Mouse (Mus musculus) cerebellum, adult 18-20 months (tissue): ENCODE results near the gene Il17rc.
A peak's percentile ranks its signal among the peaks of the same experiment; 100 is the strongest.

Source experiments
- DNase-seq, 2 experiments: peaks; one replicate each; pipeline ENCODE4 v3.0.0; 2021

Gene Il17rc

GRCm38 (mm10) chr6:113471297-113471936 is at the start of gene Il17rc:
Gene Il17rc, plus strand, starts transcription at chr6:113471427.
- no peak for DNase-seq

- no peak for DNase-seq
These were observed 48.2 kb upstream of the Il17rc start for GRCm38 (mm10) chr6:113423000-113423399.

- no peak for DNase-seq
These were observed 47.0 kb upstream of the Il17rc start for GRCm38 (mm10) chr6:113424187-113424586.

DNA sequence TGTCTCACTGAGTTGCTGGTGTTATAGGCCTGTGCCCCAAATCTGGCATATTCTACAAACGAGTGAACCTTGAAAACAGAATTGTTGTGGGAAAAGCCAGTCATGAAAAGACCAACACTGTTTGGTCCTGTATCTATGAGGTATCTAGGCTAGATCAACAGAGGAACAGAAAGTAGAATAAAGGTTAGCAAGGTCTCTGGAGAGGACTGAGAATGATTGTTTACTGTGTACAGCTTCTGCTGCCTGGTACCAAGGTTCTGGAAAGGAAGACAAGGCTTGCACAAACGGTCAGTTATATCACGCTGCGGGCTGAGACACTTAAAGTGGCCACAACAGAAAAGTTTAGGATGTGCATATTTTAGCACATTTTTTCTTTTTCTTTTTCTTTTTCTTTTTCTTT is 44.5 kb upstream of the Il17rc start:
- DNase-seq = no peak

DNA sequence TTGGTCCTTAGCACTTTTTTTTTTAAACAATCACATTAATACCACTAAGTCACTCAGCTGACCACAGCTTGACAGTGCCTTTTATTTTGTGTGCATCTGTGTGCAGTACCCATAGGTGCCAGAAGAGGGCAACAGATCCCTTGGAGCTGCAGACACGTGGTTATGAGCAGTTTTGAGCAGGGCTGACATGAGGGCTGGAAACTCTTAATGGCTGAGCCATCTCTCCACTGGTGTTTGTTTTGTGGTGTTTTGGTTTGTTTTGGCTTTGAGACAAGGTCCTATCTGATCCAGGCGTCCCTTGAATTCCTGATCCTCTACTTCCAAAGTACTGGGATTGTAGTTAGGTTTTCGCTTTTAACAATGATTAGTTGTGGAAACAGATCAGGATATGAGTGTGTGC is 43.8 kb upstream of the Il17rc start:
- no peak for DNase-seq

GRCm38 (mm10) chr6:113428006-113428405 is 43.2 kb upstream of the Il17rc start:
- DNase-seq = no peak

GRCm38 (mm10) chr6:113429965-113430364 is 41.3 kb upstream of the Il17rc start:
- no peak for DNase-seq

DNA sequence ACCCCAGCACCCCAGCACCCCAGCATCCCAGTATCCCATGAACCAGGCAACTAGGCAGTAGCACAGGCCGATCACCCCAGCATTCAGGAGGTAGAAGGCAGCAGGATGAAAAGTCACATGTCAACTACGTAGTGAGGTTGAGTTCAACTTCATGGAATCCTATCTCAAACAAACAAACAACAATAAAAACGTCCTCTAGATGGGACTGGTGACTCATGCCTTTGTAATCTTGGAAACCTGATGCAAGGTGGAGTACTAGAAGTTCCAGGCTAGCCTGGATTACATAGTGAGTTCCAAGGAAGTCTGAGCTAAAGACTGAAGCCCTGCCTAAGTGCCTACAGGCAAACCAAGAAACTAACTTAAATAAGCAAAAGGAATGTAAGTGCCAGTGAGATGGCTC is 40.4 kb upstream of the Il17rc start:
- no peak for DNase-seq

DNA sequence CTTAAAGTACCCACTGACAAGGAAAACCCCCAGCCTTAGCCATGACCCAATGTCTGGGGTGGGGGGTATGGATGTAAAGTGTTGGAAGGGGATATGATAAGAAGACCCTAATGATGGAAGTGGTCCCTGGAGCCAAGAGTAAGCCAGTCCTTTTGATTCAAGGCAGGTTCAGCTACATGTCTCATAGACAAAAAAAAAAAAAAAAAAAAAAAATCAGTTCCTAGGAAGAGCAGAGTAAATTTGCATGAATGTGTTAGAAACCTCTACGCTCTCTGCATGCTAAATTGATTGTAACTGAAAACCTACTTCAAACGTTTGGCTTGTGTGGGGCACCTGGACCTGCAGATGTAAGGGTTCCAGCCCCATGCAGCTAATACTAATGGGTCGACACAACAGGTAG is 39.4 kb upstream of the Il17rc start:
- DNase-seq = no peak

GRCm38 (mm10) chr6:113433661-113434060 is 37.6 kb upstream of the Il17rc start:
- DNase-seq = no peak

DNA sequence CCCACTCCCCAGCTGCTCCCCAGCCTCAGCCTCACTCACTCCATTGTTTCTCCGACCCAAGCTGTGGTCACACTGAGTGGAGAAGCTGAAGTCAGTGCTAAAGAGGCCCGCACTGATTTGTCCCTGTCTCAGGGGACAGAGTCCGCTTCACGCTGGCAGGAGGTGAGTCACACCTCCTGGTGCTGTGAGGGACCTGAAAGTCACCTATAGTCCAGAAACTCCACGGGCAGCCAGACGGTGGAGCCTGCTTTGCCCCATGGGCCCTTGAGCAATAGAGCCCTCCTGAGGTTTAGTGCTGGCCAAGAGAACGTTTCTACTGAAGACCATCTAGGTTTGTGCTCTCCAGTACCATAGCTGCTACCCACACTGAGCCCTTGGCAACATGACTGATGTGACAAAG is 36.5 kb upstream of the Il17rc start:
- DNase-seq = no peak

DNA sequence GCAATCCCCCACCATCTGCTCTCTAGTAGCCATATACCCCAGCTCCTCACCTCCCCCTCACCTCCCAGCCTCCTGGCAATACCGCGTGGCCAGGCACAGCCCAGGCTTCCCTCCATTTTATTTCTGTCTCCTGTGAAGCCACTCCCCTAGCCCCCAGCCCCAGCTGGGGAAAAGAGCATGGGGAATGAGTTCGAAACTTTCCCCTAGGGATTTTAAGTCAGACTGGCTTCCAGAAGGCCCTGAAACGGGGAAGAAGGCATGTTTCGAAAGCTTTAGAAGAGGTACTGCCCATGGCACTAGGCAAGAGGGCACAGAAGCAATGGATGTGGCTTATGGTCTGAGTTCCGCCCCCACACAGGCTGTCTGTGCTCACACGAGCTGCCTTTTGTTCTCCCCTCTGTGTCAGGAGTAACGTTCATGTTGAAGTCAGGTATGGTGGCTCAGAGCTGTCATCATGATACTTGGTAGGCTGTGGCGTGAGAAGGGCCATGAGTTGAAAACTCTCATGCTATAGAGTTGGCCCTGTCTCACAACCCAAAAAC is 35.5 kb upstream of the Il17rc start, which contains the start of gene Cidec:
Gene Cidec (minus strand): TSS at position 97 of the 542 bp plus-strand sequence.
- no peak for DNase-seq

DNA sequence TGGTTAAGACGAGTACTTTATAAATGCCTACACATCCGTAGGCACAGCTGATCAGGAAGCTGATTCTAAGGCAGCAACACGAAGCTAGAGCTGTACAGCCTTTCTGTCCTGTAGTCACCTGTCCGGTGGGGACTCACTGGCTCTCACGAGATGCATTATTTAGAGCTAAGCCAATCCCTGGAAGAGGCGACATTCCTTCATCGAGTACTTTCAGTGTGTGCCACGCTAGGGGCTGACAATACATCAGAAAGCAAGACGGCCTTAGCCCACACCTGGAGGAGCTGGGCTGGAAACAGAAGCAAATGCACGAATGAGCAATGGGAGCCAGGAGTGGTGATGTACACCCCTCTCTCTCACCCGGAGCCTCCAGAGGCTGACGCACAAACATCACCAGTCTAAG is 34.1 kb upstream of the Il17rc start:
- DNase-seq = no peak

DNA sequence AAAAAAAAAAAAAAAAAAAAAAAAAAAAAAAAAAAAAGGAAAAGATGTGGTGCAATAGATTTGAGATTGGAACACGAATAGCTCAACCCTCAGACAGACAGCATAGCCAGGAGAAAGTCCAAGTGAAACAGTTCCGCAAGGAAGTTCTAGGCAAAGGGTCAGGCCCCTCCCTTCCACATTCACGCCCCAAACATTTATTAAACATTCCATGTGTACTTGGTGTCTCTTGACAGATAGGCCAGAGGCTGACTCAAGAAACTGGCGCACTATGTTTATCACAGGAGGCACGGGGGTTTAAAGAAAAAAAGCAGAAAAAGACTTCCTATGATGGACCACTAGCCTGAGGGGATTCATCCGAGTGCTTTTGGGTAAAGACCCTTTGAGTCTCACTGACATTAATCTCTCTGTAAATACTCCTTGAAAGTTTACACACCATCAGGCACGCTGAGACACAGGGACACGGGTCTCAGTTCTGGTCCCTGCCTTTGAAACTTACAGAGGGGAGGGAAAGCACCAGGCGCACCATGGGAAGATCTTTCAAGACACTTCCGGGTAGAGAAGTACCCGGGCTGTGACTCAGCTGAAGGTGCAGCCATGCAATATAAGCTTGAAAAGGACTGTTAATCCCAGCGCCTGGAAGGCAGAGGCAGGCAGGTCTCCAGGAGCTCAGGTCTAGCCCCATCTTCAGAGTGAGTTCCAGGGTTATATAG is 32.4 kb upstream of the Il17rc start:
- no peak for DNase-seq

DNA sequence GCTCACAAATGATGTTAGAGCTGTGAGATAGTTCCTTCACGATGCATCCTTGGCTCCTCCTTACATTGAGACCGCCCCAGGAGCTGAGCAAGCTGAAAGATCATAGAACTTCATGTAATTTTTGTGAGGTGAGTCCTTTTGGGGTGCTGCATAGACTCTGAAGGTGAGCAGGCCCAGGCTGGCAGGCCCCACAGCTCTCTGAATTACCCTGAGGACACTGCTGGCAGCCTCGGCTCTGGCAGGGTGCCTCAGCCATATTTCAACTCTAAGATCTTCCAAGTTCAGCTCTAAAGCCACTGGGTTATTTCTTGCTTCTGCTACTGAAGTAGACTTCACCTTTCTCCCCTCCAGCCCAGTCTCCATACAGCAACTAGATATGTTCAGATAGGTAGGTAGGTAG is 30.5 kb upstream of the Il17rc start:
- no peak for DNase-seq

DNA sequence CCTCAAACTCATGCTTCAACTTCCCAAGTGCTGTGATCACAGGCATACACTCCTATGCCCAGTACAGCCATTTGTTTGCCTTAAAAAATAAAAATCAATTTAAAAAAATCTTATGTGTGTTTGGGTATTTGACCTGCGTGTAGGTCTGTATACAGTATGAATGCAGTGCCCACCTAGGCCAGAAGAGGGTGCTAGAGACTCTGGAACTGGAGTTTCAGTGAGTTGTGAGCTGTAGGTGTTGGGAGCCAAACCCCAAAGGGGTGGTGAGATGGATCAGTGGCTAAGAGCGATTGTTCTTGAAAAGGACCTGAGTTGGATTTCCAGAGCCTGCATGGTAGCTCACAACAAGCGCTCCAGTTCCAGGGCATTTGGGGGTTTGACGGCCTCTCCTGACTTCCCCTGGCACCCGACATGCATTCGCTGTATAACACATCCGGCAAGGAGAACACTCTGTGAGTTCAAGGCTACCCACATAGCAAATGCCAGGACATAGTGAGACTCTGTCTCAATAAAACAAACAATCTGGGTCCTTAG is 30.0 kb upstream of the Il17rc start:
- peak; percentile 79 to 82 for DNase-seq

GRCm38 (mm10) chr6:113442087-113442441 is 29.2 kb upstream of the Il17rc start:
- DNase-seq = no peak

DNA sequence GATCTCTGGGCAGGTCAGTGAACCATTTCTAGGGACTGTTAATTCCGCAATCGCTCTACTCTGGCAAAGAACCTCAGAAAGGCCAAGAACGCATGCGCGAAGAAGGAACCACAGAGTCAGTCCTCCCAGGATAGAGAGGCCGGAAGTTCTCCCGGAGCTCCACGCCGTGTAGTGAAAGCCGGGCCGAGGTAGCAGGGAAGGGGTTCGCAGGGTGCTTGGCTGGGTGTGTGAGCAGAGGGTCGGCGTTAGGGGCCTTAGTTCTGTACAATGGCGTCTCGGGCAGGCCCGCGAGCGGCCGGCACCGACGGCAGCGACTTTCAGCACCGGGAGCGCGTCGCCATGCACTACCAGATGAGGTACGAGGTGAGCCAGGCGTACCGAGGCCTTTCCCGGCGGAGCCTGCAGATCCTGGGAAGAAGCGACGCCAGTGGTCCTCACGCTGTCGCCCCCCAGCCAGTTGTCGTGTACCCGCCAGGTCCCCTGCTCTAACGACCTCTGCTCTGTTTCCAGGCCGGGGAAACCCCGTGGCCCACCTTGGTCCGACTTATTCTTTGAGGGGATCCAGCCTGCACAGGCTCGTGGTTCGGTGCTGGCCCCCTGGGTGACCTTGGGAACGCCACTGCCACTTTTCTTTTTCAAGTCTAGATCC is 28.7 kb upstream of the Il17rc start, which contains the start of gene Jagn1:
Gene Jagn1 (plus strand): TSS at position 128 of the 649 bp plus-strand sequence.
- peak; percentile 91 to 92 for DNase-seq

- no peak for DNase-seq
These were observed 28.1 kb upstream of the Il17rc start for GRCm38 (mm10) chr6:113443091-113443490.

DNA sequence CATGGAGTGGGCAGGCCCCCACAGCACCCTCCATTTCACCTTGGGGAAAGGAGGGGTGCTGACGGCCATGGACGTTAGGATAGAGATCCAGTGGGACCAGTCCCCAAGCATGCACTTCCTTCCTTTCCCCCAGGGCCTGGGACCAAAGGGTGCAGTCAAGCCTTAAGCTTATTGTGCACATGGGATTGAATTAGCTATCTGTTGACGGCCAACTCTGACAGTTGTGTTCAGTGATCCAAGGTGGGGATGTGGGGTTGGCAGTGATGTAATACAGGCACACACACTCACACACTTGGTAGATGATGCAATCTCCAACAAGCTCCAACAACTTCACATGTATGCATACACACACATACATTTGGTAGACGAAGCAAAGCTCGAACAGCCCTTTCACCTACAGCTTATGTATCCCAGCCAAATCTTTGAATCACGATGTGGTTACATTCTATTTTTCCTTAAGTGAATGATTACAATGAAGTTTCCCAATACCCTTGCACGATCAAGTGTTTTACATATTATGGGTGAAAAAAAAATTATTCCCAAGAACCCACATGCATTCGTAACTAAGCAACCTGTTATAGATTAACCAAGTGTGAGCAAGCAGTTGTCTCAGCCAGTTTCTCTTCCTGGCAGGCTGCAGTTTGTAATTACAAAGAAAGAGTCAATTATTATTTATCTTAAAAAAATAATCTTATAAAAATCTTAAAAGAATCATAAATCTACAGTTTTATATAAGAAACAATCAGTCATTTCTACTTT is 26.8 kb upstream of the Il17rc start:
- DNase-seq = no peak

DNA sequence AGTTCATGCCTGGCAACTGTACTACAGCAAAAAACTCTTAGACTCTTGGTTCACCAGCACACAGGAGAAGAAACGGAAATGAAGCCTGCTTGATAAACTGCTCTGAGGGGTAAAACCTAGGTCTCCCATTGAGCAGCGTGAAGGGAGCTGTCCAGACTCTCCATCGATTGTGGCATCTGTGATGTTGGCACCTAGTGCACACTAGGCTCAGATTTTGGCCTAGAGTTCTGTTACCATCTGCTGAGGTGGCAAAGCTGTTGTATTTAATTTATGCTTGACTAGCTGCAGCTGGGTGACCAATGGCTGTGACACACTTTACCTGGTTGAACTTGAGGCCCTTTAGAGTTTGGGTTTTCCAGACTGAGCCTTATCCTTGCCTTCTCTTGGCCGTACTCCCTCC is 23.6 kb upstream of the Il17rc start:
- DNase-seq = peak; percentile 28 to 36

GRCm38 (mm10) chr6:113451839-113452238 is 19.4 kb upstream of the Il17rc start:
- DNase-seq = no peak

DNA sequence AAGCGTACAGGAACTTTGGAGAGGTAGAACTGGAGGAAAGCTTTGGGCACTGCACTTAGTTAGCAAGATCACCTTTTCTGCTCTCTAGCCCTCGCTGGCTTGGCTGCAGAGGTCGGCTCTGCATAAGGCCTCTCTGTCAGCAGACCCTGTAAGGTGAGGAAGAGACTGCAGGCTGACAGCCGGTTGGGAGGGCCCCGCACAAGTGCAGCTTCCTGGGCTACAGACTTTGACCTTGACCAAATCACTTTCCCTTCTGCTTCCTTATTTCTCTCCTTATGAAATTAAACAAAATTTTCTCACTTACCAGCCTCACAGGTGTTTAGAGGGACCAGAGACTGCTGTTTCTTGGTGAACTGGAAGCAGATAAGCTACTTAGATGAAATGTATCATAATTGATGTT is 16.2 kb upstream of the Il17rc start:
- no peak for DNase-seq
